Mouse (Mus musculus): Measurements from ENCODE around the gene Olfr394. TPM values are rescaled to one million over a fixed set of nuclear protein-coding genes. Genes with fewer than 3 reads are reported as not detected.
"Not testable (repeated sequence)": the region's sequence is repeated elsewhere in the genome, so short reads cannot be mapped to it uniquely, and the experiment has no call there.

Gene Olfr394
- polyA plus RNA-seq (2016; fragmentation: Nextera tagmentation; extraction: Ambion mirVana) = not detected in 2 replicates

- WGBS = 78% methylated on average over 1 of the region's 1 CpGs
- H3K9me3 ChIP-seq = 0 out of 2 replicates have a peak, but pooled peaks cover 3% of the 10 kb centered on the region
- no peak for ATAC-seq (ENCODE audit: low FRiP score, low read depth)
- H3K36me3 ChIP-seq = no peaks in the 10 kb centered on the region
- H3K27me3 ChIP-seq = no peaks in the 10 kb centered on the region
- H3K4me2 ChIP-seq (replicated peaks) = no peak within 1 kb of the TSS
- no peak within 1 kb of the TSS for H3K27ac ChIP-seq (replicated peaks)
- H3K4me1 ChIP-seq = no peaks in the 10 kb centered on the region
- no peak within 1 kb of the TSS for H3K4me3 ChIP-seq
- H3K9ac ChIP-seq (replicated peaks) = no peak within 1 kb of the TSS
Observed at GRCm38 (mm10) chr11:73890671-73891070, at the start of gene Olfr394. Olfr394 (minus strand) TSS chr11:73890771.

- Histone ChIP-seq H3K27me3 (no peaks in the 10 kb centered on the region), H3K4me3 (no peak within 1 kb of the TSS), H3K9ac (replicated peaks) (no peak within 1 kb of the TSS), H3K36me3 (no peaks in the 10 kb centered on the region), H3K9me3 (peaks cover 7% of the 10 kb centered on the region; the same call in 1 of the 2 replicates), H3K4me2 (replicated peaks) (no peak within 1 kb of the TSS), H3K27ac (replicated peaks) (no peak within 1 kb of the TSS), H3K4me1 (no peaks in the 10 kb centered on the region)
- ATAC-seq (ENCODE audit: low FRiP score, low read depth) = no peak
Observed at GRCm38 (mm10) chr11:73936377-73936776, 45.8 kb upstream of the Olfr394 start, which contains the start of gene Olfr23. Olfr23 (plus strand) TSS chr11:73936677.

- 0 out of 2 replicates have a peak, but pooled peaks cover 13% of the 10 kb centered on the region for H3K9me3 ChIP-seq
- not testable (repeated sequence) for H3K4me1 ChIP-seq; H3K27me3 ChIP-seq; H3K27ac ChIP-seq (replicated peaks); H3K4me2 ChIP-seq (replicated peaks); H3K4me3 ChIP-seq; H3K36me3 ChIP-seq; H3K9ac ChIP-seq (replicated peaks); ATAC-seq (ENCODE audit: low FRiP score, low read depth)
- 74% methylated on average over 4 of the region's 4 CpGs for WGBS
Observed at GRCm38 (mm10) chr11:73909199-73909598, 18.6 kb upstream of the Olfr394 start, which contains the start of gene Olfr395. Olfr395 (minus strand) TSS chr11:73909299.

GRCm38 (mm10) chr11:73851354-73851753 lies 39.2 kb downstream of the Olfr394 start, which contains the start of gene Olfr393:
Olfr393 (minus strand) TSS chr11:73851454.
- H3K4me3 ChIP-seq = no peak within 1 kb of the TSS
- ATAC-seq (ENCODE audit: low FRiP score, low read depth) = no peak
- no peak within 1 kb of the TSS for H3K4me2 ChIP-seq (replicated peaks)
- no peaks in the 10 kb centered on the region for H3K4me1 ChIP-seq
- H3K9ac ChIP-seq (replicated peaks) = no peak within 1 kb of the TSS
- no peaks in the 10 kb centered on the region for H3K36me3 ChIP-seq
- H3K9me3 ChIP-seq = peaks cover 12% of the 10 kb centered on the region
- H3K27ac ChIP-seq (replicated peaks) = no peak within 1 kb of the TSS
- no peaks in the 10 kb centered on the region for H3K27me3 ChIP-seq

Other genes starting within 250 kb of the Olfr394 start
- not detected in 2 replicates for gene Zfp735, start 202.0 kb downstream of the Olfr394 start, polyA plus RNA-seq (2016; fragmentation: Nextera tagmentation; extraction: Ambion mirVana)
- gene Olfr389, start 110.1 kb downstream of the Olfr394 start, polyA plus RNA-seq (2016; fragmentation: Nextera tagmentation; extraction: Ambion mirVana) = not detected in 2 replicates
- not detected in 2 replicates for gene Olfr390, start 107.8 kb downstream of the Olfr394 start, polyA plus RNA-seq (2016; fragmentation: Nextera tagmentation; extraction: Ambion mirVana)
- gene Olfr391-ps, start 87.7 kb downstream of the Olfr394 start, polyA plus RNA-seq (2016; fragmentation: Nextera tagmentation; extraction: Ambion mirVana) = not detected in 2 replicates
- gene Olfr392, start 73.7 kb downstream of the Olfr394 start, polyA plus RNA-seq (2016; fragmentation: Nextera tagmentation; extraction: Ambion mirVana) = not detected in 2 replicates
- not detected in 2 replicates for gene Olfr393, start 39.3 kb downstream of the Olfr394 start, polyA plus RNA-seq (2016; fragmentation: Nextera tagmentation; extraction: Ambion mirVana)
- not detected in 2 replicates for gene Olfr395, start 18.5 kb upstream of the Olfr394 start, polyA plus RNA-seq (2016; fragmentation: Nextera tagmentation; extraction: Ambion mirVana)
- gene Olfr23, start 45.9 kb upstream of the Olfr394 start, polyA plus RNA-seq (2016; fragmentation: Nextera tagmentation; extraction: Ambion mirVana) = not detected in 2 replicates
- gene Olfr397, start 70.0 kb upstream of the Olfr394 start, polyA plus RNA-seq (2016; fragmentation: Nextera tagmentation; extraction: Ambion mirVana) = not detected in 2 replicates
- not detected in 2 replicates for gene Olfr398, start 99.6 kb upstream of the Olfr394 start, polyA plus RNA-seq (2016; fragmentation: Nextera tagmentation; extraction: Ambion mirVana)
- gene Olfr139, start 165.8 kb upstream of the Olfr394 start, polyA plus RNA-seq (2016; fragmentation: Nextera tagmentation; extraction: Ambion mirVana) = not detected in 2 replicates
- not detected in 2 replicates for gene Olfr399, start 165.8 kb upstream of the Olfr394 start, polyA plus RNA-seq (2016; fragmentation: Nextera tagmentation; extraction: Ambion mirVana)
- gene Zfp616, start 179.2 kb upstream of the Olfr394 start, polyA plus RNA-seq (2016; fragmentation: Nextera tagmentation; extraction: Ambion mirVana) = not detected in 2 replicates
- gene Olfr401, start 222.9 kb upstream of the Olfr394 start, polyA plus RNA-seq (2016; fragmentation: Nextera tagmentation; extraction: Ambion mirVana) = not detected in 2 replicates

Measured in midbrain, embryonic 12.5 days (tissue).